Mouse (Mus musculus): ENCODE measurements around the gene Ddx41.

DNA sequence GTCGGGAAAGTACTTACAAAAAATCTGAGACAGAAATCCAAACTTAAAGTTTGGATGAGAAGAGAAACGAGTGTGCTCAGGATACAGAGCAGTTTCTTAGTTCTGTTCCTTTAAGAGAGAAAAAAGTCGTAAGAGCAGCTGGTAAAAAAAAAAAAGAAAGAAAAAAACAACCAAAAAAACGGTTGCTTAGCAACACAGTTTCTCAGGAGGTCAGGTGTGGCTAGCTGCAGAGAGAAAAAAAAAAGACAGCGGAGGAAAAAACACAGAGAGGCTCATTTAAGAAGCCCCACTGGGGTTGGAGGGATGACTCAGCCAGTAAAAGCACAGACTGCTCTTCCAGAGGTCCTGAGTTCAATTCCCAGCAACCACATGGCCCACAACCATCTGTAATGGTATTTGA lies 37.9 kb upstream of the Ddx41 start:
- TF ChIP-seq CTCF (IDR thresholded peaks at IDR 0.05; ENCODE audit: borderline replicate concordance, extremely low read depth, insufficient read depth, insufficient read length): no peak
- no peak for TF ChIP-seq POLR2A (IDR thresholded peaks at IDR 0.05; ENCODE audit: borderline replicate concordance, extremely low read depth, insufficient read depth, insufficient read length, poor library complexity, severe bottlenecking)

All from brain, embryonic 14.5 days (tissue).